Mouse (Mus musculus) lung, adult 18-20 months (tissue): ENCODE results near the gene Naif1.

Experiments
- DNase-seq, 2 experiments: peaks; one replicate each; pipeline ENCODE4 v3.0.0; 2022; ENCODE audit warnings: mixed read lengths in 2 of 2

The Naif1 gene

GRCm38 (mm10) chr2:32503588-32503987 is 53.3 kb downstream of the Naif1 start:
- DNase-seq, result no peak

DNA sequence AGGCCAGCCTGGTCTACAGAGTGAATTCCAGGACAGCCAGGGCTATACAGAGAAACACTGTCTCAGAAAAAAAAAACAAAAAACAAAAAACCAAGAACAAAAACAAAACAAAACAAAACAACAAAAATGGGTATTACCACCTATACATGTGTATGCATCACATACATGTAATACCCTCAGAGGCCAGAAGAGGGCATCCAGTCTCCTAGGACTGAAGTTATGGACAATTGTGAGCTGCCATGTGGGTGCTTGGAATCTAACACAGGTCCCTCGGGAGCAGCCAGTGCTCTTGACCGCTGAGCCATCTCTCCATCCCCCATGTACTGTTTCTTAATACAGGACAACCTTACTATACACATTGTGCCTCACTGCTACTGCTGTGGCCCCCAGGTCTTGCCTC is 55.3 kb downstream of the Naif1 start:
- DNase-seq, result no peak
